7 mouse cellular contexts compared by ENCODE assay signal in genomic region chr13:54503604-54504521, GRCm38 (mm10). TPM values are rescaled to one million over a fixed set of nuclear protein-coding genes. Genes with fewer than 3 reads are reported as not detected.
A peak's percentile ranks its signal among the peaks of the same experiment; 100 is the strongest.
DNase-seq lines count a peak whose midpoint lies in the region; ATAC-seq lines count a peak whose summit lies in the region.

Simc1 (plus strand) TSS chr13:54503779.

- peaks cover 5% of the 10 kb centered on the region for H3K36me3 ChIP-seq in midbrain, embryonic 10.5 days

- ATAC-seq in inflammation-experienced regulatory T-cells, adult 6 months: peak; percentile 75

- H3K9me3 ChIP-seq in midbrain, embryonic 10.5 days (replicated peaks): no peaks in the 10 kb centered on the region

- H3K27ac ChIP-seq in midbrain, embryonic 10.5 days (replicated peaks): peak within 1 kb of the TSS; percentile 91

- peak within 1 kb of the TSS; percentile 75 for H3K4me3 ChIP-seq in midbrain, embryonic 10.5 days

- DNase-seq in adrenal gland, adult 18-20 months (ENCODE audit: low spot score in 2 of 2): peak; percentile 85
- peak; percentile 76 for DNase-seq in embryo, embryonic 10 days (ENCODE audit: low spot score)
- DNase-seq in gastrocnemius, postnatal 14 days: peak; percentile 78
- peak; percentile 62 to 65 for DNase-seq in left cerebral cortex, postnatal 36 days (ENCODE audit: low spot score in 2 of 2)
- peak; percentile 88 for DNase-seq in midbrain, embryonic 10.5 days (ENCODE audit: low spot score)
- DNase-seq in right cerebral cortex, postnatal 36 days (ENCODE audit: low spot score in 2 of 2): peak; percentile 22 to 37

- under 1% methylated on average over 105 of the region's 105 CpGs for WGBS in midbrain, embryonic 10.5 days

- peaks cover 23% of the 10 kb centered on the region for H3K4me1 ChIP-seq in midbrain, embryonic 10.5 days

- peaks cover 22% of the 10 kb centered on the region for H3K27me3 ChIP-seq in midbrain, embryonic 10.5 days (ENCODE audit: low read depth, poor library complexity, severe bottlenecking)

- intact Hi-C loops in gastrocnemius, postnatal 14 days (cut with DNase I; ENCODE audit: low total_unique reads): no loop called here
- intact Hi-C loops in left cerebral cortex, postnatal 36 days (cut with DNase I): no loop called here

RNA-seq across cellular contexts. Expression of gene Simc1, which starts in this region (rescaled TPM):
- total RNA-seq in adrenal gland, adult 18-20 months (2021): 10 to 100 TPM; 18.4 to 28.0 TPM
- 1 to 10 TPM; 1.7 to 2.4 TPM for total RNA-seq in gastrocnemius, postnatal 14 days (2021)
- polyA plus RNA-seq in inflammation-experienced regulatory T-cells, adult 6 months (2017; shearing (Covaris generic)): 10 to 100 TPM in 2 of 3 experiments, 1 to 10 TPM in 1; 4.9 to 10.6 (median 10.0) TPM
- total RNA-seq in left cerebral cortex, postnatal 36 days (2021): 10 to 100 TPM; 13.0 to 17.8 TPM
- polyA plus RNA-seq in midbrain, embryonic 10.5 days (2016; fragmentation: Nextera tagmentation; extraction: Ambion mirVana): 12.0 and 12.8 TPM in 2 replicates

Comparison
In these comparisons a context has a peak if more than half of its experiments do, and no peak if none do; other contexts are left out.
1. Peak in every context shown above with its lines: DNase-seq, ATAC-seq, H3K4me3 ChIP-seq and H3K27ac ChIP-seq.
2. RNA of gene Simc1 (total RNA-seq): 18.4 to 28.0 TPM in adrenal gland, adult 18-20 months and 13.0 to 17.8 TPM in left cerebral cortex, postnatal 36 days; 1.7 to 2.4 TPM in gastrocnemius, postnatal 14 days; every median in the first group is over 4 times any median in the second.
3. DNase-seq: peak in every context shown above with its lines; median percentile 88 in midbrain, embryonic 10.5 days; 85 in adrenal gland, adult 18-20 months; 78 in gastrocnemius, postnatal 14 days; 76 in embryo, embryonic 10 days; 64 in left cerebral cortex, postnatal 36 days; 30 in right cerebral cortex, postnatal 36 days.